Mouse (Mus musculus) olfactory bulb, adult 2 months (tissue): ENCODE data around the gene Fars2. TPM values are rescaled to one million over a fixed set of nuclear protein-coding genes. Genes with fewer than 3 reads are reported as not detected.

Source experiments
- H3K27ac ChIP-seq: fragments of 200-500 bp; 2 replicates; pipeline ENCODE4 v1.5.1; 2012; ENCODE audit warnings: low read depth, low read length; ENCODE audit not compliant: insufficient read depth
- H3K4me1 ChIP-seq: fragments of 200-500 bp; 2 replicates; pipeline ENCODE4 v1.6.1; 2012; ENCODE audit warnings: low read length; ENCODE audit not compliant: control insufficient read depth, insufficient read depth
- H3K4me3 ChIP-seq: fragments of 200-500 bp; 2 replicates; pipeline ENCODE4 v1.5.1; 2012; ENCODE audit warnings: mild to moderate bottlenecking, low read depth, low read length, moderate library complexity; ENCODE audit not compliant: insufficient read depth
- CTCF ChIP-seq: fragments of 200-500 bp; IDR thresholded peaks from 2 replicates; pipeline ENCODE4 v1.5.1; 2012; ENCODE audit warnings: low read depth, mild to moderate bottlenecking, low read length, moderate library complexity; ENCODE audit not compliant: insufficient read depth
- POLR2A ChIP-seq: fragments of 200-500 bp; IDR thresholded peaks from 2 replicates; pipeline ENCODE4 v1.6.1; 2012; ENCODE audit warnings: mild to moderate bottlenecking, low read depth, low read length, moderate library complexity; ENCODE audit not compliant: insufficient read depth
- WGBS: fragments of 180-500 bp; shearing (Covaris S2); methylation state at CpG from one replicate; pipeline ENCODE4 v1.1.7; 2018; 5-methylcytosine and 5-hydroxymethylcytosine counted together
- polyA plus RNA-seq: library from polyadenylated mRNA; stranded (reverse); fragments of >200 nt; gene quantifications from 2 replicates; pipeline ENCODE4 v1.2.4, GENCODE M21; 2012; ENCODE audit warnings: low replicate concordance; ENCODE audit not compliant: missing spikeins, insufficient read depth, insufficient read length

Fars2 gene
- polyA plus RNA-seq, 1 experiment = not detected

GRCm38 (mm10) chr13:36096684-36097383 lies 20.4 kb upstream of the Fars2 start:
- no peak for TF ChIP-seq CTCF
- no peak for TF ChIP-seq POLR2A
- 91% methylated on average over 5 of the region's 5 CpGs for WGBS
- Histone ChIP-seq H3K4me3 (no peak overlapping the region), H3K4me1 (no peaks in the 10 kb centered on the region), H3K27ac (no peak overlapping the region)

- WGBS = 84% methylated on average over 6 of the region's 6 CpGs
- no peak overlapping the region for H3K27ac ChIP-seq
These were observed 11.6 kb upstream of the Fars2 start for GRCm38 (mm10) chr13:36105591-36105990.

GRCm38 (mm10) chr13:36108528-36108927 lies 8.7 kb upstream of the Fars2 start:
- WGBS = 96% methylated on average over 4 of the region's 4 CpGs
- no peaks in the 10 kb centered on the region for H3K4me1 ChIP-seq
- TF ChIP-seq POLR2A = no peak
- TF ChIP-seq CTCF = no peak
- no peak overlapping the region for H3K27ac ChIP-seq
- no peak overlapping the region for H3K4me3 ChIP-seq

More at GRCm38 (mm10) chr13:36105591-36105990, 11.6 kb upstream of the Fars2 start:
- TF ChIP-seq POLR2A (no peak), CTCF (no peak)
- Histone ChIP-seq H3K4me3 (no peak overlapping the region), H3K4me1 (no peaks in the 10 kb centered on the region)

- Histone ChIP-seq H3K4me3 (no peak overlapping the region), H3K27ac (no peak overlapping the region), H3K4me1 (peaks cover 2% of the 10 kb centered on the region; the same call in 1 of the 2 replicates)
- WGBS = 92% methylated on average over 2 of the region's 2 CpGs
- TF ChIP-seq CTCF = no peak
- TF ChIP-seq POLR2A = no peak
These were observed 5.9 kb upstream of the Fars2 start for GRCm38 (mm10) chr13:36111331-36111730.

- no peak for TF ChIP-seq CTCF
- no peak for TF ChIP-seq POLR2A
- WGBS = 93% methylated on average over 5 of the region's 5 CpGs
- Histone ChIP-seq H3K4me3 (no peak overlapping the region), H3K4me1 (peaks cover 2% of the 10 kb centered on the region; the same call in 1 of the 2 replicates), H3K27ac (no peak overlapping the region)
These were observed 4.0 kb upstream of the Fars2 start for GRCm38 (mm10) chr13:36113181-36113580.

- TF ChIP-seq POLR2A (no peak), CTCF (no peak)
- H3K4me1 ChIP-seq = peaks cover 5% of the 10 kb centered on the region; the same call in 1 of the 2 replicates
- no peak overlapping the region for H3K27ac ChIP-seq
- 5% methylated on average over 21 of the region's 21 CpGs for WGBS
- peak overlapping the region; percentile 68 for H3K4me3 ChIP-seq
These were observed 581 bp upstream of the Fars2 start for GRCm38 (mm10) chr13:36116520-36117142.

GRCm38 (mm10) chr13:36119684-36120083 lies 2.5 kb downstream of the Fars2 start:
- TF ChIP-seq CTCF = no peak
- no peak for TF ChIP-seq POLR2A
- no peak overlapping the region for H3K27ac ChIP-seq
- H3K4me3 ChIP-seq = no peak overlapping the region
- peaks cover 5% of the 10 kb centered on the region; the same call in 1 of the 2 replicates for H3K4me1 ChIP-seq
- WGBS = 76% methylated on average over 4 of the region's 4 CpGs

GRCm38 (mm10) chr13:36120606-36121005 lies 3.4 kb downstream of the Fars2 start:
- no peak for TF ChIP-seq POLR2A
- TF ChIP-seq CTCF = no peak

GRCm38 (mm10) chr13:36129360-36130054 lies 12.3 kb downstream of the Fars2 start:
- peaks cover 2% of the 10 kb centered on the region; the same call in 1 of the 2 replicates for H3K4me1 ChIP-seq
- H3K27ac ChIP-seq = no peak overlapping the region
- H3K4me3 ChIP-seq = no peak overlapping the region
- 70% methylated on average over 2 of the region's 2 CpGs for WGBS
- TF ChIP-seq CTCF = no peak
- TF ChIP-seq POLR2A = no peak

More at GRCm38 (mm10) chr13:36120606-36121005, 3.4 kb downstream of the Fars2 start:
- no peak overlapping the region for H3K4me3 ChIP-seq
- peaks cover 5% of the 10 kb centered on the region; the same call in 1 of the 2 replicates for H3K4me1 ChIP-seq
- no peak overlapping the region for H3K27ac ChIP-seq
